ENCODE assay signal across 17 mouse cellular contexts in the genomic region with DNA sequence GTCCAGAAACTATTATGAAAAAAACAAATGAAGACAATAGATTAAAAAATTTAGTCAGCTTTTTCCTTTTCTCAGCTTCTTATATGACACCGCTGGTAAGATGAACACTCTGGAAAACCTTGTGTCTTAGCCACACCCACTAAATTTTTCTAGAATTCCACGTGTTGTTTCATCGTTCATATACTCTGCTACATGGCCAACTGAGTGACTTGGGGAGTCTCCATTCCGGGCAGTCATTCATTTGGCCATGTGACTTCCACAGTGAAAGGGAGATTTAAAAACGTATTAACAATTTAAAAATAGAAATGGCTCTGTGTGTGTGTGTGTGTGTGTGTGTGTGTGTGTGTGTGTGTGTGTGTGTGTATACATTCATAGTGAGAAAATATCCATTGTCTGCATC.
DNase-seq lines count a peak whose midpoint lies in the region; ATAC-seq and TF ChIP-seq lines count a peak whose summit lies in the region.
"Had no signal": no experiment of that assay in that cellular context is flagged by ENCODE, and none has a peak within 500 bp of the region (broad histone marks: within the 10 kb centered on the region; RNA-seq: fewer than 3 reads in every experiment).

No protein-coding gene starts in this region.

- no peak for DNase-seq in lung, postnatal 10 days
- no peak for DNase-seq in CH12.LX (ENCODE audit: extremely low read depth)
- DNase-seq in testis, postnatal 14 days (ENCODE audit: low spot score) = no peak
- DNase-seq: adrenal gland, adult 2 months; cerebellum, adult 9-11 months; kidney, adult 18-20 months; liver, postnatal 0 days; right cerebral cortex, postnatal 4 days; thymus, adult 18-20 months had no signal

- H3K9me3 ChIP-seq in lung, embryonic 16.5 days (ENCODE audit: control insufficient read depth, low read length) = no peaks in the 10 kb centered on the region
- no peaks in the 10 kb centered on the region for H3K9me3 ChIP-seq in CH12.LX (replicated peaks; ENCODE audit: low read length)
- H3K9me3 ChIP-seq: forebrain, embryonic 13.5 days; hindbrain, embryonic 10.5 days had no signal

- no peak for TF ChIP-seq RAD21 in CH12.LX (IDR thresholded peaks at IDR 0.05; ENCODE audit: low read depth, low read length)

- in situ Hi-C loops in CH12.LX (cut with MboI; ENCODE audit: low pct_ligation_motif_present, low pct_unique_long_range_greater_than_20kb, low sequenced_read_pairs) = no loop called here

- no peak overlapping the region for H3K4me2 ChIP-seq in lung, embryonic 16.5 days (ENCODE audit: low read depth, low read length)
- H3K4me2 ChIP-seq in CH12.LX (ENCODE audit: insufficient read depth, low read depth, poor library complexity, severe bottlenecking) (0 out of 2 replicates have a peak overlapping the region, but pooled peaks have one; percentile 32), myocyte (ENCODE audit: low read depth) (peak overlapping the region; percentile 62)
- H3K4me2 ChIP-seq: forebrain, embryonic 13.5 days had no signal

- H3K4me3 ChIP-seq in lung, embryonic 16.5 days (ENCODE audit: low read length) = no peak overlapping the region
- no peak overlapping the region for H3K4me3 ChIP-seq in CH12.LX (replicated peaks in 1 of 3; ENCODE audit: low read depth in 2 of 3, low read length in 2 of 3, poor library complexity in 1 of 3)
- no peak overlapping the region for H3K4me3 ChIP-seq in brown adipose tissue, adult 24 weeks (ENCODE audit: insufficient read depth, low read depth, low read length)
- no peak overlapping the region for H3K4me3 ChIP-seq in myocyte
- H3K4me3 ChIP-seq: forebrain, embryonic 13.5 days; hindbrain, embryonic 10.5 days had no signal

- no peaks in the 10 kb centered on the region for H3K36me3 ChIP-seq in lung, embryonic 16.5 days (ENCODE audit: control insufficient read depth, insufficient read depth, low read length)
- H3K36me3 ChIP-seq in CH12.LX (replicated peaks in 1 of 2; ENCODE audit: control insufficient read depth in 1 of 2, insufficient read depth in 1 of 2, low read length in 1 of 2) (no peaks in the 10 kb centered on the region), myocyte (ENCODE audit: control insufficient read depth, insufficient read depth) (no peaks in the 10 kb centered on the region)
- H3K36me3 ChIP-seq: hindbrain, embryonic 10.5 days had no signal

- no peak for TF ChIP-seq CTCF in CH12.LX (conservative IDR thresholded peaks at IDR 0.05 in 1 of 2, IDR thresholded peaks at IDR 0.05 in 1 of 2; ENCODE audit: low read depth in 2 of 2, low read length in 2 of 2)

- no peak for TF ChIP-seq EP300 in CH12.LX (IDR thresholded peaks at IDR 0.05; ENCODE audit: low read length)

- 0 out of 2 replicates have a peak, but pooled peaks have one; percentile 36 for ATAC-seq in lung, embryonic 16.5 days (ENCODE audit: low read depth)
- no peak for ATAC-seq in frontal cortex, adult (ENCODE audit: low TSS enrichment)
- ATAC-seq: forebrain, embryonic 13.5 days; liver, postnatal 0 days; midbrain, embryonic 16.5 days had no signal

- TF ChIP-seq POLR2A in CH12.LX (IDR thresholded peaks at IDR 0.05; ENCODE audit: low read depth, low read length) (no peak), myocyte (IDR thresholded peaks at IDR 0.05; ENCODE audit: insufficient read length, low read depth) (no peak)

- H3ac ChIP-seq in myocyte (ENCODE audit: control insufficient read depth, insufficient read length) = no peak overlapping the region

- H3K27me3 ChIP-seq in lung, embryonic 16.5 days (ENCODE audit: control insufficient read depth, insufficient read depth, low read depth, low read length) = no peaks in the 10 kb centered on the region
- no peaks in the 10 kb centered on the region for H3K27me3 ChIP-seq in CH12.LX (replicated peaks)
- no peaks in the 10 kb centered on the region for H3K27me3 ChIP-seq in myocyte (ENCODE audit: control insufficient read depth, insufficient read depth, insufficient read length)
- H3K27me3 ChIP-seq: forebrain, embryonic 13.5 days had no signal

- WGBS in lung, embryonic 16.5 days = 52% methylated on average over 5 of the region's 5 CpGs

- dilution Hi-C loops in CH12.LX (cut with MboI; ENCODE audit: extremely low pct_ligation_motif_present, extremely low pct_unique_long_range_greater_than_20kb, low sequenced_read_pairs) = no loop called here

- peaks cover 2% of the 10 kb centered on the region for H3K4me1 ChIP-seq in lung, embryonic 16.5 days (replicated peaks; ENCODE audit: control insufficient read depth, insufficient read depth, low read length)
- H3K4me1 ChIP-seq in CH12.LX (ENCODE audit: control insufficient read depth in 1 of 2, insufficient read depth in 2 of 2) = peaks cover 15 to 59% of the 10 kb centered on the region in 2 experiments
- no peaks in the 10 kb centered on the region for H3K4me1 ChIP-seq in brown adipose tissue, adult 24 weeks (ENCODE audit: control insufficient read depth, insufficient read depth, insufficient read length, low read length)
- H3K4me1 ChIP-seq: forebrain, embryonic 13.5 days had no signal

- H3K27ac ChIP-seq in lung, embryonic 16.5 days (ENCODE audit: low read length) = no peak overlapping the region
- H3K27ac ChIP-seq in CH12.LX (ENCODE audit: insufficient read depth, low read depth) = no peak overlapping the region
- H3K27ac ChIP-seq in brown adipose tissue, adult 24 weeks (replicated peaks; ENCODE audit: low read depth, low read length) = peak overlapping the region; percentile 67
- H3K27ac ChIP-seq: forebrain, embryonic 13.5 days; hindbrain, embryonic 10.5 days; kidney, postnatal 0 days had no signal

- no peak overlapping the region for H3K9ac ChIP-seq in lung, embryonic 16.5 days (ENCODE audit: low read length)
- H3K9ac ChIP-seq in CH12.LX (ENCODE audit: insufficient read depth, low read depth) = no peak overlapping the region
- H3K9ac ChIP-seq: forebrain, embryonic 13.5 days; liver, postnatal 0 days had no signal

- H3K79me2 ChIP-seq in CH12.LX (replicated peaks; ENCODE audit: control insufficient read depth, extremely low read depth, insufficient read depth, poor library complexity, severe bottlenecking) = no peaks in the 10 kb centered on the region
- no peaks in the 10 kb centered on the region for H3K79me2 ChIP-seq in myocyte (ENCODE audit: control insufficient read depth, insufficient read depth)

TF ChIP-seq in CH12.LX, 34 proteins besides CTCF, POLR2A, EP300 and RAD21 (continues in another document):
- TF ChIP-seq ZC3H11A (IDR thresholded peaks at IDR 0.05; ENCODE audit: low read depth, low read length) (no peak), CHD2 (IDR thresholded peaks at IDR 0.05; ENCODE audit: low read length) (no peak), JUN (IDR thresholded peaks at IDR 0.05; ENCODE audit: insufficient read depth, low read depth, low read length) (no peak), USF1 (IDR thresholded peaks at IDR 0.05; ENCODE audit: low read depth, low read length) (no peak), USF2 (conservative IDR thresholded peaks at IDR 0.05; ENCODE audit: low read depth, low read length) (no peak), ETS1 (conservative IDR thresholded peaks at IDR 0.05; ENCODE audit: low read depth, low read length) (no peak), JUND (conservative IDR thresholded peaks at IDR 0.05; ENCODE audit: low read depth, low read length) (no peak), E2F4 (IDR thresholded peaks at IDR 0.05; ENCODE audit: insufficient replicate concordance, low read depth, low read length) (no peak), ZKSCAN1 (IDR thresholded peaks at IDR 0.05; ENCODE audit: borderline replicate concordance, low read depth, low read length) (no peak), CHD1 (IDR thresholded peaks at IDR 0.05; ENCODE audit: low read depth, low read length) (no peak), NRF1 (IDR thresholded peaks at IDR 0.05; ENCODE audit: low read depth, low read length) (no peak), POLR2AphosphoS2 (IDR thresholded peaks at IDR 0.05; ENCODE audit: low read depth, low read length) (no peak), MYC (IDR thresholded peaks at IDR 0.05; ENCODE audit: low read depth, low read length) (no peak), NELFE (IDR thresholded peaks at IDR 0.05; ENCODE audit: low read depth, low read length) (no peak), SIN3A (IDR thresholded peaks at IDR 0.05; ENCODE audit: low read length) (no peak), MXI1 (IDR thresholded peaks at IDR 0.05; ENCODE audit: low read depth, low read length) (no peak), TCF12 (IDR thresholded peaks at IDR 0.05; ENCODE audit: low read depth, low read length) (no peak), BHLHE40 (IDR thresholded peaks at IDR 0.05; ENCODE audit: low read depth, low read length) (no peak)

TF ChIP-seq in myocyte, 11 proteins besides CTCF, POLR2A, EP300 and RAD21:
- no peak for TF ChIP-seq SRF (IDR thresholded peaks at IDR 0.05; ENCODE audit: control insufficient read depth, insufficient read length, low read depth)
- peak; percentile 65 for TF ChIP-seq USF1 (IDR thresholded peaks at IDR 0.05; ENCODE audit: low read depth)
- no peak for TF ChIP-seq POLR2AphosphoS2 (IDR thresholded peaks at IDR 0.05; ENCODE audit: insufficient read length, low read depth)
